Comparison of ENCODE assay signal across 24 mouse cellular contexts in the genomic region with DNA sequence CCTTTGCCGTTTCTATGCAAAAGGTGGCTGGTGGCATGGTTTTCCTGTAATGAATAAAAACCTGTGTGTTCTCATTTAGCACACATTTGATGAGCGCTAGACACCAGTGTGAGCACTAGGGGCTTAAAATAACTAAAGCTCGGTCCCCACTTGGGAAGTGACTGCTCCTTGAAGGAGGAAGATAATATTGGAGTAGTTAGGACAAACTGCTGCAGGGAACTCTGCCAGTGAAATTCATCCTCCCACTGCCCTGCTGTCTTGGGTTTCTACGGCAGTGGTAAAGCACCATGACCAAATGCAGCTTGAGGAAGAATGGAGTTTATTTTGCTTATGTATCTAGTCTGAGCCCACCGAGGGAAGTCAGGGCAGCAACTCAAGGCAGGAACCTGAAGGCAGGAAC.
DNase-seq lines count a peak whose midpoint lies in the region; ATAC-seq lines count a peak whose summit lies in the region.
"Had no signal": no experiment of that assay in that cellular context is flagged by ENCODE, and none has a peak within 500 bp of the region (broad histone marks: within the 10 kb centered on the region; RNA-seq: fewer than 3 reads in every experiment).

No protein-coding gene starts in this region.

- ATAC-seq in hindbrain, embryonic 12.5 days (ENCODE audit: low FRiP score) = no peak
- ATAC-seq: inflammation-experienced regulatory T-cells, adult 6 months; liver, embryonic 12.5 days had no signal

- DNase-seq in right cerebral cortex, adult 18-20 months = peak; percentile 80
- DNase-seq in right cerebral cortex, postnatal 4 days = no peak
- peak; percentile 51 for DNase-seq in layer of hippocampus, adult 9-11 months
- DNase-seq in left cerebral cortex, postnatal 36 days (ENCODE audit: low spot score in 2 of 2) = peak; percentile 65 to 67
- no peak for DNase-seq in embryo, embryonic 10.5 days (ENCODE audit: low spot score)
- DNase-seq in hindbrain, embryonic 10.5 days (ENCODE audit: low spot score) = no peak
- no peak for DNase-seq in limb, embryonic 10.5 days (ENCODE audit: low spot score)
- DNase-seq: adrenal gland, postnatal 25 days; cerebellum, adult 2 months; cerebellum, postnatal 36 days; kidney, adult 9 months; kidney, postnatal 25 days; lung, adult 2 months; lung, postnatal 36 days; retina, postnatal 1 day had no signal

- H3K36me3 ChIP-seq in hindbrain, embryonic 10.5 days = no peaks in the 10 kb centered on the region
- no peaks in the 10 kb centered on the region for H3K36me3 ChIP-seq in hindbrain, embryonic 12.5 days
- no peaks in the 10 kb centered on the region for H3K36me3 ChIP-seq in limb, embryonic 10.5 days
- H3K36me3 ChIP-seq: forebrain, embryonic 10.5 days; hindbrain, embryonic 13.5 days; liver, embryonic 12.5 days had no signal

- H3K4me1 ChIP-seq in hindbrain, embryonic 10.5 days (replicated peaks) = no peaks in the 10 kb centered on the region
- H3K4me1 ChIP-seq in hindbrain, embryonic 12.5 days = no peaks in the 10 kb centered on the region; the same call in 1 of the 2 replicates
- peaks cover 12% of the 10 kb centered on the region; the same call in 1 of the 2 replicates for H3K4me1 ChIP-seq in limb, embryonic 10.5 days
- H3K4me1 ChIP-seq: forebrain, embryonic 10.5 days; hindbrain, embryonic 13.5 days; liver, embryonic 12.5 days had no signal

- H3K4me3 ChIP-seq in hindbrain, embryonic 10.5 days = no peak overlapping the region
- no peak overlapping the region for H3K4me3 ChIP-seq in hindbrain, embryonic 12.5 days
- H3K4me3 ChIP-seq in limb, embryonic 10.5 days = no peak overlapping the region
- H3K4me3 ChIP-seq: forebrain, embryonic 10.5 days; heart, embryonic 10.5 days; hindbrain, embryonic 13.5 days; limb, embryonic 12.5 days; liver, embryonic 12.5 days had no signal

- intact Hi-C loops in left cerebral cortex, postnatal 36 days (cut with DNase I) = loop anchor here (10.0 kb wide), 1 partner anchor 210 kb away; the partner anchor contains the start of gene Fras1

- 85% methylated on average over 5 of the region's 5 CpGs for WGBS in hindbrain, embryonic 10.5 days
- 85% methylated on average over 5 of the region's 5 CpGs for WGBS in hindbrain, embryonic 12.5 days
- 88% methylated on average over 5 of the region's 5 CpGs for WGBS in limb, embryonic 10.5 days

- no peaks in the 10 kb centered on the region for H3K27me3 ChIP-seq in hindbrain, embryonic 10.5 days (ENCODE audit: insufficient read depth, poor library complexity, severe bottlenecking)
- H3K27me3 ChIP-seq in hindbrain, embryonic 12.5 days = no peaks in the 10 kb centered on the region
- no peaks in the 10 kb centered on the region for H3K27me3 ChIP-seq in limb, embryonic 10.5 days (ENCODE audit: low read depth, poor library complexity, severe bottlenecking)
- H3K27me3 ChIP-seq: CH12.LX; hindbrain, embryonic 13.5 days; limb, embryonic 12.5 days; liver, embryonic 12.5 days had no signal

- H3K9ac ChIP-seq in hindbrain, embryonic 12.5 days = no peak overlapping the region
- H3K9ac ChIP-seq: hindbrain, embryonic 13.5 days; limb, embryonic 12.5 days; liver, embryonic 12.5 days had no signal

- no peaks in the 10 kb centered on the region for H3K9me3 ChIP-seq in hindbrain, embryonic 10.5 days
- no peaks in the 10 kb centered on the region for H3K9me3 ChIP-seq in hindbrain, embryonic 12.5 days (replicated peaks)
- H3K9me3 ChIP-seq in limb, embryonic 10.5 days (replicated peaks) = no peaks in the 10 kb centered on the region
- H3K9me3 ChIP-seq: forebrain, embryonic 10.5 days; heart, embryonic 10.5 days; hindbrain, embryonic 13.5 days; limb, embryonic 12.5 days; liver, embryonic 12.5 days had no signal

- no peak overlapping the region for H3K27ac ChIP-seq in hindbrain, embryonic 10.5 days
- no peak overlapping the region for H3K27ac ChIP-seq in hindbrain, embryonic 12.5 days
- no peak overlapping the region for H3K27ac ChIP-seq in limb, embryonic 10.5 days
- H3K27ac ChIP-seq: forebrain, embryonic 10.5 days; heart, embryonic 10.5 days; hindbrain, embryonic 13.5 days; limb, embryonic 12.5 days; liver, embryonic 12.5 days; stomach, postnatal 0 days had no signal

- no peak overlapping the region for H3K4me2 ChIP-seq in hindbrain, embryonic 12.5 days (replicated peaks)
- H3K4me2 ChIP-seq: hindbrain, embryonic 13.5 days; limb, embryonic 12.5 days; liver, embryonic 12.5 days had no signal

Comparison
In these comparisons a context has a peak if more than half of its experiments do, and no peak if none do; other contexts are left out.
1. DNase-seq: peak in right cerebral cortex, adult 18-20 months (single experiment), layer of hippocampus, adult 9-11 months (single experiment) and left cerebral cortex, postnatal 36 days (2 of 2); none in right cerebral cortex, postnatal 4 days (single experiment), embryo, embryonic 10.5 days (single experiment), hindbrain, embryonic 10.5 days (single experiment) and limb, embryonic 10.5 days (single experiment).